Mouse (Mus musculus): ENCODE data around the gene Plod2. TPM values are rescaled to one million over a fixed set of nuclear protein-coding genes. Genes with fewer than 3 reads are reported as not detected.
A peak's percentile ranks its signal among the peaks of the same experiment; 100 is the strongest.

The Plod2 gene
- total and polyA plus RNA-seq, 3 experiments = not detected

DNA sequence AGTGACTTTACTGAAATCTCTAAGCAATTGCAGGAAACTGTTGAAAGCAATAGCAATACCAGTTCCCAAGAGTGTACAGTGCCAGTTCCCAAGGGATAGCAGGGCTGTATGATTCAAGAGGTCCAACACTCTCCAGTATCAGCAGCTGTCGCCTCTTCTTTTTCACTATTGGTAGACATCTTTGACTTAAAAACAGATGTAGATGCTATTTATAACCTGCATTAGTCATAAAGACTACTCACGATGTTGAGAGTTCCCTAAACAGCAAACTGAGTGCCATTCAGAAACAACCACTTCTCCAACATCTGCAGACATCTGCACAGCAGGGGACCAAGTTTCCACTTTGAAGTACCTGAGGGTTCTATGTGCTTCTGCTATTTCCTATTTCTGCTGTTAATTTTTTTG is 79.9 kb downstream of the Plod2 start:
- TF ChIP-seq MEF2A (IDR thresholded peaks at IDR 0.05; ENCODE audit: borderline replicate concordance, low read depth, low read length) = peak; percentile 100
- TF ChIP-seq ZKSCAN1 (IDR thresholded peaks at IDR 0.05; ENCODE audit: borderline replicate concordance, low read depth, low read length) = no peak
- no peak for TF ChIP-seq MXI1 (IDR thresholded peaks at IDR 0.05; ENCODE audit: low read depth, low read length)
- 0 out of 2 replicates have a peak, but pooled peaks have one; percentile 43 for TF ChIP-seq MAX (IDR thresholded peaks at IDR 0.05; ENCODE audit: low read length)
- peak; percentile 59; the same call in 1 of the 2 replicates for TF ChIP-seq MAFK (IDR thresholded peaks at IDR 0.05; ENCODE audit: insufficient replicate concordance, low read length)
- no peak for TF ChIP-seq ELF1 (IDR thresholded peaks at IDR 0.05; ENCODE audit: low read depth, low read length)
- peak; percentile 88 for TF ChIP-seq BHLHE40 (IDR thresholded peaks at IDR 0.05; ENCODE audit: low read depth, low read length)
- peak; percentile 80 for TF ChIP-seq SIN3A (IDR thresholded peaks at IDR 0.05; ENCODE audit: low read length)
- no peak for TF ChIP-seq CTCF (conservative IDR thresholded peaks at IDR 0.05 in 1 of 2, IDR thresholded peaks at IDR 0.05 in 1 of 2; ENCODE audit: low read depth in 2 of 2, low read length in 2 of 2)
- no peak; the same call in 1 of the 2 replicates for TF ChIP-seq MYC (IDR thresholded peaks at IDR 0.05; ENCODE audit: low read depth, low read length)
- no peak for TF ChIP-seq CHD1 (IDR thresholded peaks at IDR 0.05; ENCODE audit: low read depth, low read length)
- no peak for TF ChIP-seq KAT2A (IDR thresholded peaks at IDR 0.05; ENCODE audit: insufficient replicate concordance, low read length)
- TF ChIP-seq IRF4 (IDR thresholded peaks at IDR 0.05; ENCODE audit: low read depth, low read length) = peak; percentile 96
- TF ChIP-seq TBP (conservative IDR thresholded peaks at IDR 0.05; ENCODE audit: low read depth, low read length) = no peak
- TF ChIP-seq MAZ (IDR thresholded peaks at IDR 0.05; ENCODE audit: low read depth, low read length) = 0 out of 2 replicates have a peak, but pooled peaks have one; percentile 32
- peak; percentile 100 for TF ChIP-seq EP300 (IDR thresholded peaks at IDR 0.05; ENCODE audit: low read length)
- TF ChIP-seq JUN (IDR thresholded peaks at IDR 0.05; ENCODE audit: insufficient read depth, low read depth, low read length) = peak; percentile 91
- TF ChIP-seq ZNF384 (IDR thresholded peaks at IDR 0.05; ENCODE audit: low read depth, low read length) = peak; percentile 69
- no peak for TF ChIP-seq POLR2AphosphoS2 (IDR thresholded peaks at IDR 0.05; ENCODE audit: low read depth, low read length)
- TF ChIP-seq TCF12 (IDR thresholded peaks at IDR 0.05; ENCODE audit: low read depth, low read length) = peak; percentile 99
- TF ChIP-seq RCOR1 (conservative IDR thresholded peaks at IDR 0.05; ENCODE audit: low read depth, low read length) = peak; percentile 83; the same call in 1 of the 2 replicates
- peak; percentile 95 for TF ChIP-seq JUND (conservative IDR thresholded peaks at IDR 0.05; ENCODE audit: low read depth, low read length)
- TF ChIP-seq ETS1 (conservative IDR thresholded peaks at IDR 0.05; ENCODE audit: low read depth, low read length) = peak; percentile 99
- no peak for TF ChIP-seq GABPA (IDR thresholded peaks at IDR 0.05; ENCODE audit: insufficient replicate concordance, low read depth, low read length)
- TF ChIP-seq POLR2A (IDR thresholded peaks at IDR 0.05; ENCODE audit: low read depth, low read length) = no peak
- TF ChIP-seq ZMIZ1 (IDR thresholded peaks at IDR 0.05; ENCODE audit: low read depth, low read length) = no peak
- peak; percentile 78 for TF ChIP-seq CHD2 (IDR thresholded peaks at IDR 0.05; ENCODE audit: low read length)
- TF ChIP-seq E2F4 (IDR thresholded peaks at IDR 0.05; ENCODE audit: insufficient replicate concordance, low read depth, low read length) = no peak
- H3K9ac ChIP-seq (ENCODE audit: insufficient read depth, low read depth) = 0 out of 2 replicates have a peak overlapping the region, but pooled peaks have one; percentile 23
- H3K4me1 ChIP-seq (ENCODE audit: control insufficient read depth in 1 of 2, insufficient read depth in 2 of 2) = peaks cover 5 to 27% of the 10 kb centered on the region in 2 experiments
- H3K9me3 ChIP-seq (replicated peaks; ENCODE audit: low read length) = no peaks in the 10 kb centered on the region
- peak; percentile 92 for DNase-seq (ENCODE audit: extremely low read depth)
- no peak overlapping the region for H3K4me3 ChIP-seq (replicated peaks in 1 of 3; ENCODE audit: low read depth in 2 of 3, low read length in 2 of 3, poor library complexity in 1 of 3)
- no peaks in the 10 kb centered on the region for H3K27me3 ChIP-seq (replicated peaks)
- H3K36me3 ChIP-seq (replicated peaks in 1 of 2; ENCODE audit: control insufficient read depth in 1 of 2, insufficient read depth in 1 of 2, low read length in 1 of 2) = no peaks in the 10 kb centered on the region
- peak overlapping the region; percentile 79 for H3K4me2 ChIP-seq (ENCODE audit: insufficient read depth, low read depth, poor library complexity, severe bottlenecking)
- H3K79me2 ChIP-seq (replicated peaks; ENCODE audit: control insufficient read depth, extremely low read depth, insufficient read depth, poor library complexity, severe bottlenecking) = no peaks in the 10 kb centered on the region
- dilution Hi-C loops (cut with MboI; ENCODE audit: extremely low pct_ligation_motif_present, extremely low pct_unique_long_range_greater_than_20kb, low sequenced_read_pairs) = no loop called here
- in situ Hi-C loops (cut with MboI; ENCODE audit: low pct_ligation_motif_present, low pct_unique_long_range_greater_than_20kb, low sequenced_read_pairs) = loop anchor here (25.0 kb wide), 2 partner anchors 410 to 485 kb away; no protein-coding TSS in a partner anchor
- H3K27ac ChIP-seq (ENCODE audit: insufficient read depth, low read depth) = no peak overlapping the region

All from CH12.LX (cell line).